Comparison of ENCODE assay signal across 8 mouse cellular contexts in the genomic region with DNA sequence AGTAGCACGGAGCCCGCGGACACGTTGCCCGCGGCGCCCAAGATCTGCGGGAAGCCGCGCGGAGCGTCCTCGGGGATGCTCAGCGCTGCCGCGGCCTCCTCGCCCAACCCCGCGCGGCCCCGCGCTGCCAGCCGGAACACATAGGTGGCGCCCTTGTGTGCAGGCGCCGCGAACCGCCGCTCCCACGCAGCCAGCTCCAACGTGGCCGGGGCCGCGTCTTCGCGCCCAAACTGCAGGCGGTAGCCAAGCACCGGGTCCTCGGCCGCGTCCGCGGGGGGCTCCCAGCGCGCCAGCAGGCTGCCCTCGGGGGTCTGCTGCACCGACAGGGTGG. TPM values are rescaled to one million over a fixed set of nuclear protein-coding genes. Genes with fewer than 3 reads are reported as not detected.
DNase-seq lines count a peak whose midpoint lies in the region; ATAC-seq and TF ChIP-seq lines count a peak whose summit lies in the region.

No protein-coding gene starts in this region.

- peaks cover 31% of the 10 kb centered on the region; the same call in 1 of the 2 replicates for H3K36me3 ChIP-seq in ES-E14 (ENCODE audit: control insufficient read depth, insufficient read depth, low read length, poor library complexity, severe bottlenecking)
- H3K36me3 ChIP-seq in hindbrain, embryonic 12.5 days, result peaks cover 84% of the 10 kb centered on the region

- in situ Hi-C loops in ES-E14 (cut with MboI; ENCODE audit: low sequenced_read_pairs in 2 of 2, unreplicated experiment in 2 of 2), result no loop called here

- no peak overlapping the region; the same call in 1 of the 2 replicates for H3K27ac ChIP-seq in ES-E14 (ENCODE audit: insufficient read depth, low read depth, low read length, poor library complexity, severe bottlenecking)
- H3K27ac ChIP-seq in hindbrain, embryonic 12.5 days, result peak overlapping the region; percentile 48; the same call in 1 of the 2 replicates

- no peaks in the 10 kb centered on the region for H3K9me3 ChIP-seq in ES-E14 (ENCODE audit: control insufficient read depth, insufficient read depth, low read depth, low read length)
- no peaks in the 10 kb centered on the region for H3K9me3 ChIP-seq in hindbrain, embryonic 12.5 days (replicated peaks)

- WGBS in hindbrain, embryonic 12.5 days, result under 1% methylated on average over 47 of the region's 47 CpGs

- H3K4me1 ChIP-seq in ES-E14 (ENCODE audit: control insufficient read depth in 2 of 2, insufficient read depth in 2 of 2, low read length in 2 of 2, poor library complexity in 1 of 2), result peaks cover 2 to 17% of the 10 kb centered on the region in 2 experiments; a peak in 1 of 4 replicates
- peaks cover 15% of the 10 kb centered on the region for H3K4me1 ChIP-seq in hindbrain, embryonic 12.5 days

- peaks cover 18% of the 10 kb centered on the region; the same call in 1 of the 2 replicates for H3K27me3 ChIP-seq in hindbrain, embryonic 12.5 days

- peak; percentile 43 for DNase-seq in ES-E14 (ENCODE audit: low read depth, low spot score)
- peak; percentile 86 for DNase-seq in cerebellum, adult 8-10 months
- DNase-seq in frontal cortex, postnatal 25 days (ENCODE audit: low spot score in 2 of 2), result peak; percentile 62 to 66
- peak; percentile 44 for DNase-seq in left cerebral cortex, adult 11 months (ENCODE audit: low spot score)
- peak; percentile 73 for DNase-seq in lung, postnatal 25 days (ENCODE audit: low spot score)
- DNase-seq in ovary, postnatal 36 days (ENCODE audit: low spot score), result peak; percentile 89
- peak; percentile 94 for DNase-seq in thymus, postnatal 14 days

- peak; percentile 73 for ATAC-seq in hindbrain, embryonic 12.5 days (ENCODE audit: low FRiP score)

- peak overlapping the region; percentile 59 to 89 for H3K4me3 ChIP-seq in ES-E14 (ENCODE audit: insufficient read depth in 1 of 2, low read depth in 1 of 2, low read length in 2 of 2, poor library complexity in 1 of 2, severe bottlenecking in 1 of 2)
- peak overlapping the region; percentile 33 for H3K4me3 ChIP-seq in hindbrain, embryonic 12.5 days

- H3K4me2 ChIP-seq in hindbrain, embryonic 12.5 days (replicated peaks), result peak overlapping the region; percentile 67

- peak overlapping the region; percentile 84 for H3K9ac ChIP-seq in ES-E14 (ENCODE audit: insufficient read depth, low read depth, low read length, poor library complexity, severe bottlenecking)
- peak overlapping the region; percentile 65 for H3K9ac ChIP-seq in hindbrain, embryonic 12.5 days

TF ChIP-seq in ES-E14, 5 proteins besides CTCF, POLR2A, EP300 and RAD21:
- no peak for TF ChIP-seq HCFC1 (IDR thresholded peaks at IDR 0.05; ENCODE audit: borderline replicate concordance, insufficient read depth, low read length)
- no peak for TF ChIP-seq MAFK (IDR thresholded peaks at IDR 0.05; ENCODE audit: insufficient read depth, low read depth, low read length)
- TF ChIP-seq CHD2 (IDR thresholded peaks at IDR 0.05; ENCODE audit: low read depth, low read length), result no peak
- TF ChIP-seq ZNF384 (IDR thresholded peaks at IDR 0.05; ENCODE audit: low read depth, low read length), result no peak
- TF ChIP-seq ZC3H11A (IDR thresholded peaks at IDR 0.05; ENCODE audit: borderline replicate concordance, low read depth, low read length), result no peak

RNA-seq across cellular contexts. Expression of gene Ptprs, which starts 50.7 kb away (rescaled TPM):
- total RNA-seq in ES-E14 (2012; rRNA removed), result 128 and 197 TPM in 2 replicates
- polyA plus RNA-seq in hindbrain, embryonic 12.5 days (2016; fragmentation: Nextera tagmentation; extraction: Ambion mirVana), result 316 and 326 TPM in 2 replicates

Comparison
In these comparisons a context has a peak if more than half of its experiments do, and no peak if none do; other contexts are left out.
1. DNase-seq: peak in every context shown above with its lines; median percentile 94 in thymus, postnatal 14 days; 89 in ovary, postnatal 36 days; 86 in cerebellum, adult 8-10 months; 73 in lung, postnatal 25 days; 64 in frontal cortex, postnatal 25 days; 44 in left cerebral cortex, adult 11 months; 43 in ES-E14.